Mouse (Mus musculus) layer of hippocampus, postnatal 36 days (tissue): ENCODE results near the gene Chpf2. TPM values are rescaled to one million over a fixed set of nuclear protein-coding genes. Genes with fewer than 3 reads are reported as not detected.
A peak's percentile ranks its signal among the peaks of the same experiment; 100 is the strongest.

ENCODE experiments used
- DNase-seq, 2 experiments: peaks; one replicate each; pipeline ENCODE4 v3.0.0; 2022
- total RNA-seq, 2 experiments: library from RNA; stranded (reverse); gene quantifications; 2 replicates each; pipeline ENCODE4 v1.2.3; 2021

The Chpf2 gene
- total RNA-seq, 2 experiments from 2014 or later: 58.0 to 61.2 TPM

DNA sequence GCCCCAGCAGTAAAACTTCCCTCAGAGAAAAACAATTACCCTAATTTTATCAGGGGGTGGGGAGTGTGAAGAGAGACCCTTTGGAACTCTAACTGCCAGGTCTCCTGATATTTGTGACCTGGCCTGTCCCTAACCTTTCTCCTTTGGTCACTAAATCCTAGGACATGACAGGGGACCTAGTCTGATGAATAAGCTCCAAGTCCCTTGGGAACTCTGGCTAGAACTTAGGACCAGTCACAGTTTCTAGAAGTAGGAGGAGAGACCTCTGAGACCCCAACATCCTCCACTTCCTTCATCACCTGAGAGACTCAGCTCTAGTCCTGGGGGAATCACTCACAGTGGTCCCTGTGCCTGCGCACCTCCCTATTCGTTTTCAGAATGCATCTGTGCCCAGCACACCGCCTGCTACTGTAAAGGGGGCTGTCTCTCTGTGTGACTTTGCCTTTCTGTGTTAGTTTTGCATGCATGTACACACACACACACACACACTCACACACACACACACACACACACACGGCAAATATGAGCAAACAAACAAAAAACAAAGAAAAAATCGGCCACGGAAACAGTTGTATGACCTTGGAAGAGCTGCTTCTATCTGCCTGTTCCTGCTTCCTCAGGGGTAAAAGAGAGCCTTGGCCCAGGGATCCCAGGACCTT lies 18.9 kb downstream of the Chpf2 start:
- DNase-seq: no peak

DNA sequence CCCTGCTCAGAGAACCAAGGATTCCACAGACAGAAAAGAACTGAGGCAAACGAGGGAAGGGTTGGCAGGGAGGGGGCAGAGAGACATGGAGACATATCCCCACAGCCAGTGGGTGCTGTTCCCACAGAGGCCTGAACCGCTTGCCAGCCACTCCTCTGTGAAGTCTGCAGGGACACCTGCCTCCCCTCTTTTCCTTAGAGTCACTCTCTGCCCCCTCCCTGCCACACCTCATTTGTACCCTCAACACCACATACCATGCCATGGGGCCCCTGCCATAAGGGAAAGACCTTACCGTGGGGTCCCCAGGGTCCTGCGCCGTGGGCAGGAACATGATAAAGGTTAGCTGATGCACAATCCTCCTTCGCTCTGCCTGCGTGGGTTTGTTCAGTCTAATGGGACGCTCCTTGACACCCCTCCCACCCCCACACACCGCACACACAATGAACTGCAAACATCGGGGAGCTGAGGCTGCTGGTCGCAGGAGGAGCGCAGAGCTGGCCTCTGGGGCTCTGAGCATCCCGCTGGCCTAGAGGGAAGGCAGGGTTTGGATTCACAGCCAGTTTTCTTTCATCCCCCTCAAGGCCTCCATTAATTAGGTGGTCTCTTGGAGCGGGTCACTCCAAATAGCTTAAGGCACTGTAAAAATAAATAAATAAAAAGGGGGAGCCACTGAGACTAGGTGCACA lies 19.6 kb downstream of the Chpf2 start:
- DNase-seq: no peak

DNA sequence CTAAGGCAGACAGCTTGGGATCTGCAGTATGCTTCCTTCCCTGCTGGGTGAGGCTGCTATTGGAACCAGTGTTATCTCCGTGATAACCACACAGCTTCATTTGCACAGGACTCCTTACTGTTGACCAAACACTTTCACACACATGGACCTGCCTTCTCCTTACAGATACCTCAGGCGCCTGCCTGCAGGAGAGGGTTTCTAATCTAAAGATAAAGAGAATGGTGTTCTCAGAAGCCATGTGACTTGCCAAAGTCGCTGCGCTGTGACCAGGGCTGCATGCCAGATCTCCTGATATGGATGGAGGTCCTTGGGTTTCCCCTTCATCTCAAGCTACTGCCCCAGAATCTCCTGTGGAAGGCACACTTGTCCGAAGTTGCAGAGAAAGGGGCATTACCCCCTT lies 22.8 kb downstream of the Chpf2 start:
- DNase-seq: no peak

DNA sequence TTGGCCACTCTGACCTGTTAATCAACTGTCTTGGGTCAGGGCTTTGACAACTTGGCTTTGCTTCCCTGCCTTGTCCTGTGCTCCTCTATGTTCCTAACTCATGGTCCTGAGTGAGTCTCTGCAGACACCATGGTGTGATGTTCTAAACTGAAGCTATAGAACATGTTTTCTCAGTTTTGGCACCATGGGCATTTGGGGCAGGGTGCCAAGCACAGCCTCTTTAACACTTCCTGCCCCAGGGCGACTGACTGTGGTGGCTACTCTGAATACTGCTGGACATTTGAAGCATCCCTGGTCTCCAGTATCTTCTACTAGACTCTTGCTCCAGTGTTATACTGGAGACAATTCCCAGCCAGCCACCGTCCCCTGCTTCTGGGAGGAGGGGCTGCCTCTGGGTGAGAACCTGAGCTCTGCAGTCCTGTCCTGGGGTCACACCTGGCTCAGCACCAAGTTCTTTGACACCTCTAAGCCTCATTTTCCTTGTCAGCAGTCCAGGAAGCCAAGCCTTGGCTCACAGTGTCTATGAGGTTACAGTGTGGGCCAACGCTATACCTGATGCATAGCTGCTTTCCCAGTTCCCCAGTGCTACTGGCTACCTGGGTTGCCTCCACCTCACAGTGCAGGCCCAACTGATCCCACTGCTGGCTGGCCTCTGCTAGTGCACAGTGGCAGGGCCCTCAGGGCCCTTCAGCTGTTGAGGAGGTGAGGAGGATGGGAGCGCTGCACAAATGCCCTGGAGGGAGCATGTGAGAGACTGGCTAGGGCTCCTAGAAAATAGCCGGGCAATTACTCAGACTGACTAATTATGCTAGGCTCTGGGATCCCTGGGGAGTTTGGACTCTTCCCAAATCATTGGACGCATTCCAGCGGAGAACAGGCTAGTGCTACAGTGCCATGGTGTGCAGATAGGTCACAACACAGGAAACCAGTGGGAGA lies 25.1 kb downstream of the Chpf2 start:
- DNase-seq: no peak

DNA sequence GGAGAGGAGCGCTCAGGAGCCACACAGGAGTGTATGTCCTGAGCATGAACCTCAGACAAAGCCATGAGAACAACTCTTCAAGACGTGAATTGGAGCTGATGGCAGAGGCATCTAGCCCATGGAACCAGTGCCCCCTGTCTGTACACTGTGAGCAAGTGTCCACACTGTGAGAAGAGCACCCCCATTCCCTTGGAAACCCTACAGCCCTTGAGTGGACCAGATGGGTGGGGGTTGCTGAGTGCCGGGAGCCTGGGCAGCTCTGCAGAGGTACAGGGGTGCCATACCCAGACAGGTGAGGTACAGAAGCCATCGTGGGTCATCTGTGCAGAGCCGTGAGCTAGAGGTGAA lies 25.7 kb downstream of the Chpf2 start:
- DNase-seq: no peak

DNA sequence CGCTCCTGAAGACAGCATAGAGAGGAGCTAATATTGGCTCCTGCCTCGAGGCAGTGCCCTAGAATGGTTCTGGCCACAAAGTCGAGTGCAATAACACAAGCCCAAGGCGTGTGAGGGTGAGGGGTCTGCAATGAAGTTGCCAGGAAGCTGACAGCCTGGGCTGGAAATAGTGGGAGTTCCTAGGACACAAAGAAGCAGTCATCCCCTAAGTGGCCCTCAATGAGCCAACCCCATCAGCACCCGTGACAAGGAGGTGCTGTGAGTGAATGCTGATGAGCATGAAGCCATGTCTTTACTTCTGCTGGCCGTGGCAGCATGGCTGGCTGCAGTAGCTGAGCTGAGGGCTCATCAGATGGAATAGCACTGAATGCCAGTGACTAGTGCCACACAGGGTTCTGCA lies 28.6 kb downstream of the Chpf2 start:
- DNase-seq: no peak

DNA sequence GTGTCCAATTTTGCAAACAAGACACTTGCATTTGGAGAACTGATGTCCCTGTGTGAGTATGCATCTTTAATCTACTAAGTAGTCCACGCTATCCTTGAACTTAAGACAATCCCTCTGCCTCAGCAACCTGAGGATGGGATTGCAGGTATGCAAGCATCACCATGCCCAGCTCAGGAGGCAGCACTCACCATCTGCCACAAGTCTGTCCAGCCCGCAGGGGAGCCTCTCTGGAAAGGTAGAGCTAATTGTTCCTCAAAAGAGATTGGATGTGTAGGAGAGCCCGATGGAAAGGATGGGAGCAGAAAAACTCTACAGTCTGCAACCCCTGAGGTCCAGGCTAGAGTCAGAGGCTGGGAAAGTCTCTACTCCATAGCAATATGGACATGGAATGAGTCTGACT lies 32.4 kb downstream of the Chpf2 start:
- DNase-seq: no peak

DNA sequence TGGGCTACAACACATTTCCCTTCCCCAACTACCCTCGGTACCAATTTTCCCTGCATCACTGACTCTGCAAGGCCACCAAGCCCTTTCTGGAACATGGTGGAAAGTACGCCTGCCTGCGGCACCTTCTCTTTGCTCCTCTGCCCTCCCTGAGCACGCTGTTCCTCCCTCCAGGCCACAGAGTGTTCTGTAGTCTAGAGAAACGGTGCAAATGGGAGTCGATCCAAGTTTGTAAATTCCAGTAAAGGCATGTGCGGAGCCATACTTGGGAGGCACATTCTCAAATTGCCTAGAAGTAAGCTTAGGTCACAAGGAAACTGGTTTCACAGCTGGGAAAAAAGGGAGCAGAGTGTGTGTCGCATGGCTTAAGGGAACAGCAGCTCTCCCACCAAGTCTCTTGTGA lies 33.6 kb downstream of the Chpf2 start:
- no peak for DNase-seq

DNA sequence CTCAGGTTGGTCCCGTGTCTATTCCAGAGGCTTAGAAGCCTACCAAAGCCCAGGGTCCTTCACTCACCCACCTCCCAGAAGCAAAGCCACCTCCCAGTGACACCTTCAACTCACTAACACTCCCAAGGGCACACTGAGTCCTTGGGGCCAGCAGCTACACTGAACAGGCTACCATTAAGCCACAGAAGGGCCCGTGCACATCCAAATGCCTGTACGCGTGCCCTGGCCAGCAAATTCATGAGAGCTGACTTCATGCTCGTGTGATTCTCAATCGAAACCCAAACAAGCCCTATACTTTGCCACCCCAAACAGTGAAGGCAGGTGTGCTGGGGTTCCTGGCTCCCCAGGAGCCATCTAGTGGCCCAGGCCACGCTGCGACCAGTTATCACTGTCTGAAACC lies 34.1 kb downstream of the Chpf2 start:
- no peak for DNase-seq

DNA sequence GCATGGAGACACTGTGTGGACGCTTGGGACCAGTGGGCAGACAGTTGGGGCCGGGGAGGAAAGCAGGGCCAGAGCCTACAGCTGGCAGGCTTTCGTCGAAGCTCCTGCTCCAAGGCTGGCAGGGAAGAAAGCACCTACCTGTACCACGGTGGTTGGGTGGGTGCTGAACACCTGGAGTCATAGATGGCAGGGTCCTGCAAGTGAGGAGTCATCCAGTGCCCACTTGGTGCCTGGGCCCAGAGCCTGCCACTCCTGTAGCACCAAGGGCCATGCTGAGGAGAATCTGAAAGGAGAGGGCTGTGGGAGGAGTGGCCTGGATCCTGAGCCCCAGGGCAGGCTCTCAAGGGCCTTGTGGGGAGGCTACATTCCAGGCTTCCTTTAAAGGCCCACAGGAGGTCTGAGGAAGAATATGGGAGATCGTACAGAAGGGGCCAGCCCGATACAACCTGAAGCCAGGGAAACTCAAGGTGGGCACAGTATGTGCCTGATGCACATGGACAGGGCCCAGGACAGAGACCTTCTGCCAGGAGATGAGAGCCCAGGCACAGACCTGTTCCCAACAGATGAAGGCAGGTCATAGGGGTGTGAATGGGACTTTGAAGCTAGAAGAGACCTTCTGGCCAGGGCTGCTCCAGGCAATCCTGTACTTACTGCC lies 36.0 kb downstream of the Chpf2 start:
- DNase-seq: no peak

DNA sequence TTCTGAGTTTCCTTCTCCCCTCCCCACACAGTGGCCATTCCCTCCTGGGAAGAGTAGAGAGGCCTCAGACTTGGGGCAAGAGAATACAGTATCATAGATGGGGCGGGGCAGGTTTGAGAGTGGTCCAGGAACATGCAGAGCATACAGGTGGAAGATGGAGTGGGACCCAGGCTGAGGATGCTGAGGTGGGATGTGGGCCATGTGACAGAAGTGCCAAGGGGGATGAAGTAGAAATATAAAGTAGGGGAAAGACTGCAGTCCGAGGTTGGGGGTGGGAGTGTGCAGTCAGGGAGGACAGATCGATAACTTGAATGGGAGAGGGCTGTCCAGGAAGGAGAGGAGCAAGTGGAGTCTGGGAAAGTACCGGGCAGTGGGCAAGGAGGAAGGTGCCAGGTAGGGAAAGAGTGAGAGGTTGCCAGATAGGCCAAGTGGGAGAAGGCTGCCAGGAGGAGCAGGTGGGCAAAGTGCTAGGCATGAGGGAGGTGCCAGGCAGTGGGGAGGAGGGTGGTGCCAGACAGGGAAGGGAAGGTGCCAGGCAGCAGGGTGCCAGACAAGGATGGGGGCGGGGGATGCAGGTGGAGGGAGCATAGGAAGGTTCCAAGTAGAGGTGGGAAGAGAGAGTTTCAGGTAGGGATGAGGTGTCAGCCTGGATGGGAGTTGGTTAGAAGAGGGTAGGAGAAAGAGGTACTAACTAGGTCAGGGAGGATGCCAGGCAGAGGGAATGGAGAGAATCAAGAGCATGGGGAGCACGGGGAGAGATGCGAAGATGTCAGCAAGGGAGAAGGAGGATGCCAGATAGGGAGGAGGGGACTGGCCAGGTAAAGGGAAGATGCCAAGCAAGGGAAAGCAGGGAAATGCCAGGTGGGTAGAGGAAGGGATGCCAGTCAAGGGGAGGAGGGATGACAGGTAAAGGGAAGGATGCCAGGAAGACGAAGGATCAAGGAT lies 36.8 kb downstream of the Chpf2 start:
- no peak for DNase-seq

DNA sequence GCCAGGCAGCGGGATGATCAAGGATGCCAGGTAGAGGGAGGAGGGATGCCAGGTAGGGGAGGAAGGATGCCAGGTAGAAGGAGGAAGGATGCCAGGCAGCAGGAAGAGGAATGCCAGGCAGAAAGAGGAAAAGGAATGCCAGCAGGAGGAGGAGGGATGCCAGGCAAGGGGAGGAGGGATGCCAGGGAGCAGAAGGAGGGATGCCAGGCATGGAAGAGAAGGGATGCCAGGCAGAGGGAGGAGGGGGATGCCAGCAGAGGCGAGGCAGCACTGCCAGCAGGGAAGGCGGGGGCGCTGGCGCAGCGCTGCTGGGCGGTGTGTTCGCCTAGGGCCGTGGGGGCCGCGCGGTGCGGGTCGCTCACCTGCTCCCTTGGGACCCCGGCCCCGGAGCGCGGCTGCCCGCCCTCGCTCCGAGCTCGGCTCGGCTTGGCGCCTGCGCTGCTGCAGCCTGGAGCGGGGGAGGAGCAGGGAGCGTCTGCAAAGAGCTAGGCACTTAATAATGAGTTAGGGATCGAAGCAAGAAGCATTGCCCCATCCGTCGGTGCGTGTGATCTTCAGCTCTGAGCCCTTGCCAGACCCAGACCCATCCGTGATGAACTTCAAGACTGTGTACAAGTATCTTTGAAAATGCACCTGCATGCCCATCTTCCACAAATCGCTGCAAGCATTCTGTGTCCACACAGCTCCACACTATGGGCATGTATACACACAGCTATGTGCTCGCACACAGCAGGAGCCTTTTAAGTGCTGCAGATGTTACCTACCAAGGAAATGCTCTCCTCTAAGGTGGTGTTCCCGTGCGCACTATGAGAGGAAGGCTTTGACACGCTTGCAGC lies 37.7 kb downstream of the Chpf2 start, which contains the start of gene Smarcd3:
Smarcd3 (minus strand) TSS at position 426 of the 836 bp plus-strand sequence.
- DNase-seq: peak; percentile 86 to 87

DNA sequence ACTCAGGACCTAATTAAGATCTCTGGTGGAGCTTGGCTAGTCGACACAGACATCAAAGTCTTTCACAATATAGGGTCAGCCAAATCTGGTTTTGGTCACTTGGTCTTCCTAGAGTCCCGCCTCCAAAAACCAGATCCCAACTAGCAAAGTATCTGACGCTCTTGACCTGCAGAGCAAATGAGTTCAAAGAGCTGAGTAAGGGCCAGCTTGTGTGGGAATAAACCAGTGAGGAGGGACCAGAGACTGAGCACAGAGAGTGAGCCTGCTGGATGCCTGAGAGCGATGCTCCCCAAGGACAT lies 38.2 kb downstream of the Chpf2 start:
- DNase-seq: no peak

DNA sequence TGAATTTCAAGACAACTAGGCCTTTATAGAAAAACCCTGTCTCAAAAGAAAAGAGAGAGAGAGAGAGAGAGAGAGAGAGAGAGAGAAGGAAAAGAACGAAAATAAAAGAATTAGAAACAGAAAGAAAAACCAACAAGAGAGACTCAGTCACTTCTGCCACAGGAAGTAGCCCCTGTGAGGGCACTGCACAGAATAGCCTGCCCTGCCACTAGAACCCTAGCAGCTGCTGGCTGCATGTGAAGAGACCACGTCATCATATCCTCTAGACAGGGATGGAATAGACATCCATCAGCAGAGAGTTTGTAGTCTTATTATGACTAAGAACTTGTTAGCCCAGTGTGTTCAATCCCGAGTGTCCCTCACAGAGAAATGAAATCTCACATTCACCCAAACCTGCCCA lies 43.2 kb downstream of the Chpf2 start:
- DNase-seq: no peak

DNA sequence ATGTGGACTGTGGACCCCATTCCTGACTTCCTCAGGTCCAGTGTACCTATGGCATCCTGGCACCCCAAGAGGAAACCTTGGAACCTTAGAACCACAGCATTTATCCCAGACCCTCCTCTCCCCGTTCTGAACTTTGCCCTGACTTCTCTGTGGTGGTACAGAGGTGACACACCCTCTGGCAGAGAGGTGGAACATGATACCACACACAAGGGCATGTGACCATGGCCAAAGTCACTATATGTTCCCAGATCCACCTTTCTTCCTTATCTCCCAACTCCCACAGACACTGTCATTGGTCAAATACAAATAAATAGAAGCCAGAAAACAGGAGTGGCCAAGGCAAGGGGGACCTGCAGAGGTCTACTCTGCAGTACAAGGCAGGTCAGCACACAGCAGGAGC lies 48.6 kb downstream of the Chpf2 start:
- no peak for DNase-seq

DNA sequence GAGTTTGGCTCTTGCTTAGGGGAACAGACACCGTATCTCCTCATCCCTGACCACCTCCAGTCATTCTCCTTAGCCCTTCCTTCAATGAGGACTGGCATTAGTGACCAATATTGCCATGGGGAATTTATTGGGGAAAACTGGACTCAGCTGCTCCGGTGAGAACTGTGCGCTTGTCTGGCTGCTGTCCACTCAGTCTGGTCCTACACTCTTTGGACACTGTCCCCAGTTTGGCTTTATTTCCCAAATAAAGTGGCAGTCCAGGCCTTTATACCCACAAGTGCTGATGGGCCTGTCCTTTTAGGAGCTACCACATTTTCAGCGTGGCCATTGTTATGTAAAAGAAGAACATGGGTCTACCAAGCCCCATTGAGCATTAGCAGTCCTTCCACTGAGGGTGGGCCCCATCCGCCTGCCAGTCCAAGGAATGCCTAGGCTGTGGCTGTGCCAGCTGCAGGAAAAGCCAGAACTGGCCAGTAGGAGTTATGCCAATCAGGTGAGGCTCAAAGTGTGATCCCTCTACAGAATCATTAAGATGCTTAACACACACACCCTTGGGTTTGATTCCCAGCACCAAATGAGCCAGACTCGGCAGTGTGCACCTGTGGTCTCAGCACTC lies 49.1 kb downstream of the Chpf2 start:
- no peak for DNase-seq

DNA sequence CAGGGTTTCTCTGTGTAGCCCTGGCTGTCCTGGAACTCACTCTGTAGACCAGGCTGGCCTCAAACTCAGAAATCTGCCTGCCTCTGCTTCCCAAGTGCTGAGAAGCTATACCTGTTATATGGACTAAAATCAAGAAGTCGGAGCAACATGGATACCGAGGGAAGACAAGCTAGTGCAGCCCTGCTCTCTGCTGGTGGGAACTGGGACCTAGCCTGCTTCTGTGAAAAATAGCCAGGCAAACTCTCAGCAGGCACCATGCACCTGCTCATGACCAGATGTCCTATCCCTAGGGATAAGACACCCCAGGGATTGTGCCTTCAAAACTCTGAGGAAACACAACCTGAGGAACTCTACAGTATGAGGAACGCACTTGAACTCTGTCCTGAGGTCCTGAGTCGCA lies 50.4 kb downstream of the Chpf2 start:
- DNase-seq: no peak

DNA sequence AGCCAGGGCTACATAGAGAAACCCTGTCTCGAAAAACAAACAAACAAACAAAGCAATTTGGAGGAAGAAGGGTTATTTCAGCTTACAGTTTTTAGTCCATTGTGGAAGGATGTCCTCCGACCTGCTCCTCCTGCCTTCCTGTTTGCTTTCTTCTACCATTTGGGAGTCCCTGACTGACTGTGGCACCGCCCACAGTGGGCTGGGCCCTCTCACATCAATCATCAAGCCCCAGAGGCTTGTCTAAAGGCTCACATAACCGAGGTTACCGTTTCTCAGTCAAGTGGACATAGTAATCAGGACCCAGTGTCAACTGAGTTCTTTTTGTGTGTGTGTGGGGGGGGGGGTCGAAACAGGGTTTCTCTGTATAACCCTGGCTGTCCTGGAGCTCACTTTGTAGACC lies 51.6 kb downstream of the Chpf2 start:
- no peak for DNase-seq

DNA sequence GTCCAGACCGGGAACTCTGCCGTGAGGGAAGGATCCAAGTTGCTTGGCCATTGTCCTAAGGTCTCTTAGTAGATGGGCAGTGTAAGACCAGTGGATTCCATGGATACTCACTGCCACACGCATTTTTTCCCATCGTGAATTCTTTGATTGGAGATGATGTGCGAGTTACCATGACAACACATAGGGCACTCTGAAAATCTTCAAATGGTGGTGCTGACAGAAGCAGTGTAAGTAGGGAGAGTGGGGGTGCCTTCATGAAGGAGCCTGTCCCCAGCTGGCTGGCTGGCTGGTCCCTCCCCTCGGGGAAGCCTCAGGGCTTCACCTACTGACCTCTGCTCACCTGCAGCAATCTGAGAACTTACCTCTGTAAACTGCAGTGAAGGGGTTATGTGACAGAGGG lies 52.5 kb downstream of the Chpf2 start:
- DNase-seq: no peak
